Mouse (Mus musculus) gastrocnemius, postnatal 10 days (tissue): Measurements from ENCODE around the gene Olfr137. TPM values are rescaled to one million over a fixed set of nuclear protein-coding genes. Genes with fewer than 3 reads are reported as not detected.

Experiments used
- DNase-seq: peaks from one replicate; pipeline ENCODE4 v3.0.0; 2021; ENCODE audit warnings: mixed read lengths
- long read RNA-seq, 2 experiments: library from polyadenylated mRNA; stranded (forward); transcript quantifications; one replicate each; pipeline ENCODE4 v2.0.0; 2021
- total RNA-seq, 2 experiments: library from RNA; stranded (reverse); gene quantifications; 2 replicates each; pipeline ENCODE4 v1.2.3; 2021

Gene Olfr137
- total RNA-seq = not detected
- long read RNA-seq, experiment 1 = 0 reads
- long read RNA-seq, experiment 2 = 0 reads

DNA sequence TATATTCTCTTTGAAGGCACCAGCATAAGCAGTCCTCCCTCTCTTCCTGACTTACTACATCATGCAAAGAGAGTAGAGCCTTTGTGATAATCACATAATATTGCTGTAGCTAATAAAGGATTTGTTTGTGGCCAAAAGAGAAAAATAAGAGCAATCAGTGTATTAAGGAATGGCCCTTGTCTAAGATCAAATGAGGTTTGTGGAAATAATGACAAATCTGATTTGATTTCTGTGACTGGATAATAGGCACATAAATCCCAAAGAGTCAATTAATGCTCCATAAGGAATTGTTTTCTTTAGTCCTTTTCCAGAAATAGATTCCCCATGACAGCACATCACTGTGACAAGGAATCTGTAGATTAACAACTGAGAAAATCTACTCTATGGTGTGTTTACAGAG lies at the start of gene Olfr137:
Gene Olfr137 (minus strand): TSS at position 101 of the 400 bp plus-strand sequence.
- DNase-seq = no peak

DNA sequence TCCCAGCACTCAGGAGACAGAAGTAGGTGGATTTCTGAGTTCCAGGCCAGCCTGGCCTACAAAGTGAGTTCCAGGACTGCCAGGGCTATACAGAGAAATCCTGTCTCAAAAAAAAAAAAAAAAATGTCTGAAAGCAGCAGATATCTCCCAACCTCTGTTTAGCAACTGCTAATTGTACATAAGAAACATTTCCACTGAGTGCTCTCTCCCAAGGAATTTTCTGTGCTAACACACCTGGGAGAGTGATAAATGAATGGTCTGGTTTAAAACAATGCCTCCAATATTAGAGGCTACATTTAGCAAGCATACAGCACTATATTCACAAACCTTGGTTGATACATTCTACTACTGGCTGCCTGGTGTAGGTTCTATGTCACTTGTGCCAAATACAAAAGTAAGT lies 22.2 kb upstream of the Olfr137 start, which contains the start of gene Olfr136:
Gene Olfr136 (plus strand): TSS at position 301 of the 400 bp plus-strand sequence.
- DNase-seq = no peak

DNA sequence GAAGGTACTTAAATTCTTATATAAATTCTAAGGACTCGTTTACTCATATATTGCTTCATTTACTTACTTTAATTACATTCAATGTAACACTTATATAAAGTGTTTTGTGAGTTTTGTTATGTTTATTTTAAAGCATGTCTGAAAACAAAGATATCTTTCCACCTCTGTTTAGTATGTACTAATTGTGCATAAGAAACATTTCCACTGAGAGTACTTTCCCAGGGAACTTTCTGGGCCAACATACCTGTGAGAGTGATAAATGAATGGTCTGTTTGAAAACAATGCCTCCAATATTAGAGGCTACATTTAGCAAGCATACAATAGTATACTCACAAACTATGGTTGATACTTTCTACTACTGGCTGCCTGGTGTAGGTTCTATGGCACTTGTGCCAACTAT lies 46.6 kb downstream of the Olfr137 start, which contains the start of gene Olfr138:
Gene Olfr138 (plus strand): TSS at position 301 of the 400 bp plus-strand sequence.
- no peak for DNase-seq

Other genes starting within 250 kb of the Olfr137 start
- gene Olfr129, start 247.5 kb downstream of the Olfr137 start, total RNA-seq = not detected
- gene Olfr130, start 243.6 kb downstream of the Olfr137 start, total RNA-seq = not detected
- gene Olfr131, start 218.9 kb downstream of the Olfr137 start, total RNA-seq = not detected
- gene Olfr132, start 173.0 kb downstream of the Olfr137 start, total RNA-seq = not detected
- gene Olfr133, start 162.3 kb downstream of the Olfr137 start, total RNA-seq = not detected
- not detected for gene Olfr134, start 136.2 kb downstream of the Olfr137 start, total RNA-seq
- not detected for gene Olfr135, start 103.2 kb downstream of the Olfr137 start, total RNA-seq
- not detected for gene Olfr138, start 46.5 kb downstream of the Olfr137 start, total RNA-seq
- gene Olfr136, start 22.3 kb upstream of the Olfr137 start, total RNA-seq = not detected
- gene Esp36, start 112.6 kb upstream of the Olfr137 start, total RNA-seq = not detected
- not detected for gene Esp34, start 246.6 kb upstream of the Olfr137 start, total RNA-seq